Mouse (Mus musculus) limb, embryonic 10.5 days (tissue): ENCODE results near the gene Ddx39. TPM values are rescaled to one million over a fixed set of nuclear protein-coding genes. Genes with fewer than 3 reads are reported as not detected.
A peak's percentile ranks its signal among the peaks of the same experiment; 100 is the strongest.

Experiments used
- DNase-seq: peaks from one replicate; pipeline ENCODE4 v3.0.0-alpha.2; 2017; ENCODE audit warnings: low spot score
- H3K27ac ChIP-seq: fragments of 300-500 bp; sonication (generic); 2 replicates; pipeline ENCODE4 v1.5.1; 2016; ENCODE audit warnings: mild to moderate bottlenecking
- H3K27me3 ChIP-seq: fragments of 300-500 bp; sonication (generic); 2 replicates; pipeline ENCODE4 v1.6.1; 2016; ENCODE audit warnings: low read depth, mild to moderate bottlenecking; ENCODE audit not compliant: poor library complexity, severe bottlenecking
- H3K36me3 ChIP-seq: fragments of 300-500 bp; sonication (generic); 2 replicates; pipeline ENCODE4 v1.6.1; 2016; ENCODE audit warnings: mild to moderate bottlenecking, moderate library complexity
- H3K4me1 ChIP-seq: fragments of 300-500 bp; sonication (generic); 2 replicates; pipeline ENCODE4 v1.6.1; 2016
- H3K4me3 ChIP-seq: fragments of 300-500 bp; sonication (generic); 2 replicates; pipeline ENCODE4 v1.5.1; 2016; ENCODE audit warnings: mild to moderate bottlenecking, moderate library complexity
- H3K9me3 ChIP-seq: fragments of 300-500 bp; sonication (generic); replicated peaks from 2 replicates; pipeline ENCODE4 v1.6.1; 2016; ENCODE audit warnings: mild to moderate bottlenecking
- WGBS: fragments of 180-500 bp; shearing (Covaris S2); methylation state at CpG from one replicate; pipeline ENCODE4 v1.1.7; 2016; 5-methylcytosine and 5-hydroxymethylcytosine counted together
- polyA plus RNA-seq: library from polyadenylated mRNA; unstranded; fragments of >200 nt; fragmentation: Nextera tagmentation; extraction: Ambion mirVana; gene quantifications from 2 replicates; pipeline ENCODE4 v1.2.1, GENCODE M21; 2016

Ddx39 gene
- 295 and 349 TPM in 2 replicates for polyA plus RNA-seq

DNA sequence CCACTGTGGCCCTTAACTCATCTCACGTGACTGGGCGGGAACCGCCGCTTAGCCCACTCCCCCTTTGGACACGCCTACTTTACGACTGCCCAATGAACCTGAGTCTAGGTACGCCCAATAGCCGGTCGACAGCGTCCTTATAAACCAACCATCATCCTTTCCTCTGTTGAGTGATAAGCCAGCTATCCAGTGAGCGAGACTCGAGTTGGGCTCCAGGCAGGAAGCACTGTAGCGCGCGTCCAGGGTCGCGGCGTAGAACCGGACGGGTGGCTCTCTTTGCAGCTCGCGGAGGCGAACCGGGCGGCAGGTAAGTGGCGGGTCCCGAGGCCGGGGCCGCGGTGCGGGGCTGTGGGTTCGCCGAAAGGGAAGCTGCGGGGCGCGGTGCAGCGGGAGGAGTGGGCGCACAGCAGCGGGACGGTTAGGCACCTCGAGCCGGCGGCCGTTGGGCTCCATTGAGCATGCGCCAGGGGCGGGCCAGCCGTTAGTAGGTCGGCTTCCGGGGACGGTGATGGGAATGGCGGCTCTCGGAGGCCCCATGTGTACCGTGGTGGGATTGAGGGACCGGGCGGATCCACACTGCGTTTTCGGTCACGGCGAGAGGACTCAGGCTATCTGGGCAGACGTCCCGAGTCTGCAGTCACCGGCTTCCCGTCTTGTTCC is at the start of gene Ddx39:
Gene Ddx39 (plus strand): TSS at position 147 of the 660 bp plus-strand sequence.
- peak; percentile 92 for DNase-seq
- Histone ChIP-seq H3K36me3 (peaks cover 12% of the 10 kb centered on the region), H3K4me3 (peak within 1 kb of the TSS; percentile 97), H3K4me1 (peaks cover 17% of the 10 kb centered on the region), H3K9me3 (no peaks in the 10 kb centered on the region), H3K27ac (peak within 1 kb of the TSS; percentile 98), H3K27me3 (no peaks in the 10 kb centered on the region)
- under 1% methylated on average over 61 of the region's 63 CpGs for WGBS

DNA sequence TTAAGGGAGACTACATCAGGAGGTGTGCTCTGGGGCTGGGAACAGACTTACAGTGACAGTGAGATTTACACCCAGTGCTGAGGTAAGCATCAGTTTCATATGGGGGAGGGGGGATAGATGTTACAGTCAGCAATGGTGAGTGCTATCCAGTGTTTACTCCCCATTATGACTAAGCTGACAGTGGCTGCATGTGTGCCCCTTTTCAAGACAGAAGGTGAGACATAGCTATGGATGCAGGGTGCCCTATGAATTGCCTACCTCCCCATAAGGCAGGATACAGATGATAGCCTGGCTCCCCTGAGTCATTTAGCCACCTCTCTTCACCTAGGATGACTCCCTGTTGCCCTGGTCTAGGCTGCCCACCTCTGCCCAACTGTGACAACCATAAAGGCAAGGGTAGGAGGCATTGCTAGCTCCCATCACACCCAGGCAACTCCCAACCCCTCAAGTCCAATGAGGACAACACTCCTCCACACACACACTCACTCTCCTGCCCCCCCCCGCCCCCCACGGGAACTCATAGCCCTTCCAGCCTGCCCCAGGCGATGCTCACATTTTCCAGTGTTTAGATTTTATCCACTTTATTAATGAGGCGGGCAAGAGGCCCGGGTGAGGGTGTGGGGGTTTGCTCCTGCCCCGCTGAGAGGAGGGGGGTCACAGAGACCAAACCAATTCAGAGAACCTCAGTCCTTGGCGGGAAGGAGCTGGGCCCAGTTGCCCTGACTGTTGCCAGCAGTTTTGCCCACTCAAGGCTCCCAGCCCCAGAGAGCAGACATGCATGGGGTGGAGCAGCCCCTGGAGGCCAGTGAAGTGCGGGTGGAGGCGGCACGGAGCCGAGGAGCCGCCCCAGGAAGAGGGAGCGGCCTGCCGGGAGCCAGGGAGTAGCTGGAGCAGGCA is 48.8 kb upstream of the Ddx39 start, which contains the start of gene Ptger1:
Gene Ptger1 (plus strand): TSS at position 710 of the 897 bp plus-strand sequence.
- 43% methylated on average over 14 of the region's 14 CpGs for WGBS
- DNase-seq: no peak

DNA sequence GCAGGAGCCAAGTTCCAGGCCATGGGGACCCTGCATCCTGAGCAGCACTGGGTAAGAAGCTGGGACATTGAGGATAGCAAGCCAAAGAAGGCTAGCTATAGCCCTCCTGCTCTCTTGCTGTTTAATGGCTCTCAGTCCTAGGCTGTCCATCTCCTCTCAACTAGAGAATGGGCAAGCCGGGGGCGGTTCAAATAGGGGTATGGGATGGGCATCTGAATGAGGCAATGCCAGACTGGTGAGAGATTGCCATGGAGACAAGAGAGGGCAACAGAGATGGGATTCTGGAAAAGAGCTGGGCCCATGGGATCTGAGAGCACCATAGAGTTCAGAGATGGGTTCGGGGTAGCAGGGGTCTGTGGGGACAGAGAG is 48.1 kb upstream of the Ddx39 start:
- H3K36me3 ChIP-seq: peaks cover 59% of the 10 kb centered on the region
- H3K27me3 ChIP-seq: peaks cover 24% of the 10 kb centered on the region
- H3K4me3 ChIP-seq: no peak overlapping the region
- H3K27ac ChIP-seq: 0 out of 2 replicates have a peak overlapping the region, but pooled peaks have one; percentile 7
- H3K9me3 ChIP-seq: no peaks in the 10 kb centered on the region
- DNase-seq: no peak
- 91% methylated on average over 3 of the region's 3 CpGs for WGBS
- peaks cover 42% of the 10 kb centered on the region for H3K4me1 ChIP-seq

More for the DNA sequence above, 48.8 kb upstream of the Ddx39 start, which contains the start of gene Ptger1:
- Histone ChIP-seq H3K4me1 (peaks cover 49% of the 10 kb centered on the region), H3K36me3 (peaks cover 53% of the 10 kb centered on the region), H3K27ac (0 out of 2 replicates have a peak within 1 kb of the TSS, but pooled peaks have one; percentile 7), H3K27me3 (peaks cover 24% of the 10 kb centered on the region), H3K4me3 (no peak within 1 kb of the TSS), H3K9me3 (no peaks in the 10 kb centered on the region)

DNA sequence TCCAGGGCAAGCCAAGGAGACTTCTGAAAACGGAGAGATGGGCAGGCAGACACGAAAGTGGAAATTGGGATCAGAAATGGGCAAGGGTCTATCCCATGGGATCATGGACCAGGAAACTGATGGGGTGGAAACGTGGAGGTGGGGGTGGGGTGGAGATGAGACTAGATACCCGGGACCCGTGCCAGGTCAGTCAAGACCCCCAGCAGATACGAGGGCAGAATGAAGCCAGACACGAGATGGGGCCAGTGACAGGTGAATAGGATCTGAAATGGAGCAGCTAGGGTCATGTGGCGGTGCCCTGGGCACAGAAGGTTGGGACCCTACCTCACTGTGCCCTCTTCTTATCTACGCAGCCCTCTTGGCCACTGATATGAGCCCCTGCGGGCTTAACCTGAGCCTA is 47.5 kb upstream of the Ddx39 start:
- Histone ChIP-seq H3K4me3 (peak overlapping the region; percentile 53; the same call in 1 of the 2 replicates), H3K4me1 (peaks cover 36% of the 10 kb centered on the region), H3K27me3 (peaks cover 24% of the 10 kb centered on the region), H3K36me3 (peaks cover 65% of the 10 kb centered on the region), H3K9me3 (no peaks in the 10 kb centered on the region), H3K27ac (peak overlapping the region; percentile 83)
- DNase-seq: no peak
- 81% methylated on average over 10 of the region's 10 CpGs for WGBS

DNA sequence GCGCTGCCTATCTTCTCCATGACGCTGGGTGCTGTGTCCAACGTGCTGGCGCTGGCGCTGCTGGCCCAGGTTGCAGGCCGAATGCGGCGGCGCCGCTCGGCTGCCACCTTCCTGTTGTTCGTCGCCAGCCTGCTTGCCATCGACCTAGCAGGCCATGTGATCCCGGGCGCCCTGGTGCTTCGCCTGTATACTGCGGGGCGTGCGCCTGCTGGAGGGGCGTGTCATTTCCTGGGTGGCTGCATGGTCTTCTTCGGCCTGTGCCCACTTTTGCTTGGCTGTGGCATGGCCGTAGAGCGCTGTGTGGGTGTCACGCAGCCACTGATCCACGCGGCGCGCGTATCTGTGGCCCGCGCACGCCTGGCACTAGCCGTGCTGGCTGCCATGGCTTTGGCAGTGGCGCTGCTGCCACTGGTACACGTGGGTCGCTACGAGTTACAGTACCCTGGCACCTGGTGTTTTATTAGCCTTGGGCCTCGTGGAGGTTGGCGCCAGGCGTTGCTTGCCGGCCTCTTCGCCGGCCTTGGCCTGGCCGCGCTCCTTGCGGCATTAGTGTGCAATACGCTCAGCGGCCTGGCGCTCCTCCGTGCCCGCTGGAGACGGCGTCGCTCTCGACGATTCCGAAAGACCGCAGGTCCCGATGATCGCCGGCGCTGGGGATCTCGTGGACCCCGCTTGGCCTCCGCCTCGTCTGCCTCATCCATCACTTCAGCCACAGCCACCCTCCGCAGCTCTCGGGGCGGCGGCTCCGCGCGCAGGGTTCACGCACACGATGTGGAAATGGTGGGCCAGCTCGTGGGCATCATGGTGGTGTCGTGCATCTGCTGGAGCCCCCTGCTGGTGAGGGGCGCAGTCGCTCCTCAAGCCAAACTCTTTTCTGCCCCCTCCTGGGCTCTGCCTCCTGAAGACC is 46.7 kb upstream of the Ddx39 start:
- WGBS: 18% methylated on average over 80 of the region's 80 CpGs
- Histone ChIP-seq H3K27me3 (peaks cover 24% of the 10 kb centered on the region), H3K4me1 (peaks cover 33% of the 10 kb centered on the region), H3K36me3 (peaks cover 65% of the 10 kb centered on the region), H3K4me3 (peak overlapping the region; percentile 53), H3K9me3 (no peaks in the 10 kb centered on the region), H3K27ac (peak overlapping the region; percentile 83)
- DNase-seq: peak; percentile 87

DNA sequence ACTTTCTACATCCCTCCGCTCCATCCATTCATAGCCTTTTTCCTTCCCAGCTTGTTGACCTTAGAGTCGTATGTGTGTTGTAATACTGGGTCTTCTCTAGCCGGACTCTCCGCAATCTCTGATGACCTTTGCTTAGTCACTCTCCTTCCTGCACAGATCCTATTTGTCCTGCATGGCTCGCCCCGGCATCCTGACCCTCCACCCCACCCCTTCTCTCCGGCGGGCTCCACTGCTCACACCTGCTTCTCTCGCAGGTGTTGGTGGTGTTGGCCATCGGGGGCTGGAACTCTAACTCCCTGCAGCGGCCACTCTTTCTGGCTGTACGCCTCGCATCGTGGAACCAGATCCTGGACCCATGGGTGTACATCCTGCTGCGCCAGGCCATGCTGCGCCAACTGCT is 46.0 kb upstream of the Ddx39 start:
- peaks cover 66% of the 10 kb centered on the region for H3K36me3 ChIP-seq
- WGBS: 79% methylated on average over 16 of the region's 16 CpGs
- H3K9me3 ChIP-seq: no peaks in the 10 kb centered on the region
- peak overlapping the region; percentile 53; the same call in 1 of the 2 replicates for H3K4me3 ChIP-seq
- peaks cover 24% of the 10 kb centered on the region for H3K27me3 ChIP-seq
- DNase-seq: no peak
- H3K27ac ChIP-seq: 0 out of 2 replicates have a peak overlapping the region, but pooled peaks have one; percentile 20
- H3K4me1 ChIP-seq: peaks cover 33% of the 10 kb centered on the region

DNA sequence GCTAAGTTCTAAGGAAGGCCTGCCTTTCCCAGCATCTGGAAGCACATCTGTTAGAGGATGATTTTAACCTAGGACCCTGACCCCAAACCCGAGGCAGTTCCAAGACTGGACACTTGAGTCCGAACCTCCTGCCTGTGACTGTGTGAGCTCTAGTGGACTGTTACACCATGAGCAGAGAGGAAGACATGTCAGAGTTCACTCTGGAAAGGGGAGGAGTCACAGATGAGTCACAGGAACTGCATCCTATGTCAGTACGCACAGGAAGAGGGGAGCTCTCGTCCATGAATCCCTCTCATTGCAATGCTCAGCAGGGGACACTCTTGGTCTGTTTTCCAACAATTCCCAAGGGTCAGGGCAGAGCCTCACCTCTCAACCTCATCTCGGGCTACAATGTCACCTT is 42.0 kb upstream of the Ddx39 start:
- no peaks in the 10 kb centered on the region for H3K9me3 ChIP-seq
- H3K27me3 ChIP-seq: peaks cover 4% of the 10 kb centered on the region
- H3K36me3 ChIP-seq: peaks cover 94% of the 10 kb centered on the region
- 0 out of 2 replicates have a peak overlapping the region, but pooled peaks have one; percentile 6 for H3K27ac ChIP-seq
- H3K4me3 ChIP-seq: no peak overlapping the region
- H3K4me1 ChIP-seq: peaks cover 23% of the 10 kb centered on the region
- DNase-seq: no peak
- WGBS: 69% methylated on average over 5 of the region's 5 CpGs

DNA sequence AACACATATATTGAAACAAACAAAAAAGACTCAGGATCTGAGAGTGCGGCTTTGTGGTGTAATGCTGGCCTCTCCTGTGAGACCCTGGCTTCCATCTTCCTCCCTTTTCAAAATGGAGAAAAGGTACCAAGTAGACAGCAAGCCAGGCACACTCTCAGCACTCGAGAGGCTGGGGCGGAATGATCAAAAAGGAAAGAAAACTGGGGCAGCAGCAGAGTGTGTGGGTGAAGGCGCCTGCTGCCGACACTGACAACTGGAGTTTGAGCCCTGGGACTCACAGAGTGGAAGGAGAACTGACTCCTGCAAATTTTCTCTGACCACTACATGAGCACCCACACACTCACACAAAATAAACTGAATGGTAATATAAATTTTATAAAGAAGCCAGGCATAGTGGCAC is 40.5 kb upstream of the Ddx39 start:
- no peak overlapping the region for H3K27ac ChIP-seq
- peaks cover 12% of the 10 kb centered on the region for H3K4me1 ChIP-seq
- no peaks in the 10 kb centered on the region for H3K9me3 ChIP-seq
- H3K36me3 ChIP-seq: peaks cover 97% of the 10 kb centered on the region
- no peaks in the 10 kb centered on the region for H3K27me3 ChIP-seq
- no peak overlapping the region for H3K4me3 ChIP-seq
- DNase-seq: no peak
- 82% methylated on average over 5 of the region's 5 CpGs for WGBS

DNA sequence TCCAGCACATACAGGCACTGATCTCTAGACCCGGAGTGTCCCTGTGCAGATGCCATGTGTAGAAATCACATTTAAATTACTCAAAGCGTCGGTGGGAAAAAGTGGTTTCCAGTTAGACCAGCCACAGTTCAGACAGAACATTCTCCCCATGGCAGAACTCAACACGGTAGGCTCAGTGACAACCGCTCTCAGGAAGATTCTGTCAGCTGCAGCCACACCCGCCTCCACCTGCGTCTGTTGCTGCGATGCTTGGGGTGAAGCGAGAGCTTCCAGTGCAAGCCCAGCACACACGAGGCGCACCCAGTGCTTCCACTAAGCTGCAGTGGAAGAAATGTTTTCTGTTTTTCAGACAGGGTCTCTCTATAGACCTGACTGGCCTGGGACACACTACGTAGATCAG is 35.1 kb upstream of the Ddx39 start:
- H3K9me3 ChIP-seq: no peaks in the 10 kb centered on the region
- no peaks in the 10 kb centered on the region for H3K27me3 ChIP-seq
- no peak overlapping the region for H3K4me3 ChIP-seq
- peaks cover 36% of the 10 kb centered on the region for H3K4me1 ChIP-seq
- H3K36me3 ChIP-seq: peaks cover 94% of the 10 kb centered on the region
- no peak overlapping the region for H3K27ac ChIP-seq
- 95% methylated on average over 12 of the region's 12 CpGs for whole genome bisulfite sequencing
- DNase-seq: no peak

DNA sequence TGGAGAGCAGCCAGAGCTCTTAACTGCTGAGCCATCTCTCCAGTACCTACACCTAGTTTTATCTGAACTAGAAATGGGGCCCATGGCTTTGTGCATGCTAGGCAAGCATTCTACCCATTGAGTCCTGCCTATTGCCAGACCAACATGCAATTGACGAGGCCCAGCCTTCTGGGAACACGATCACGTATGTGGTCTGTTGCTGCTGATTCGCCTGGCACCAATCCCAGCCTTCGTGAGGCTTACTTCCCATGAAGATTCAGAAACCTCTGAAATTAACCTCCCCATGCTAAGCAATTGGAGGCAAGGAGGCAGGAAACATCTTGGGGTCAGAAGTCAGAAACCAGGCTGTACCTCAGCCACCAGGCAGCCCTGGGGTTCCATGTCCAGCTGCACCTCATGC is 34.4 kb upstream of the Ddx39 start:
- DNase-seq: no peak
- Histone ChIP-seq H3K9me3 (no peaks in the 10 kb centered on the region), H3K27ac (peak overlapping the region; percentile 89), H3K4me3 (peak overlapping the region; percentile 14; the same call in 1 of the 2 replicates), H3K27me3 (no peaks in the 10 kb centered on the region), H3K36me3 (peaks cover 94% of the 10 kb centered on the region), H3K4me1 (peaks cover 36% of the 10 kb centered on the region)
- 87% methylated on average over 5 of the region's 5 CpGs for WGBS

DNA sequence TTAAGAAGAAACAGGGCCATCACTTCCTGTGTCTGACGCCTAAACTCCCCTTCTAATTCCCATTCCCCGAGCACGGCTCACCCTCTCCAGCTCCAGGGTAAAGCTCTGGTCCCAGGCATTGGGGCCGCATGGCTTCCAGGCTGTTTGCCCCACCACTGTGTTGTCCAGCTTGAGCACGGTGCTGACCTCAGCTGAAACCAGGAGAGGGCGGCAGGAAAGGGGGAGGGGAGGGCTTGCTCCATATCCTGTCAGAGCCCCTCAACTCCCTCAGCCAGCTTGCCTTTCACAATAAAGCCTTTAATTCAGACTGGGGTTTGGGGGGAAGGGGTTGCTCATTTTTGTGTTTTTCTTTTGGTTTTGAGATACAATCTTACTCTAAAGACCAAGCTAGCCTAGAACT is 33.9 kb upstream of the Ddx39 start:
- Histone ChIP-seq H3K36me3 (peaks cover 95% of the 10 kb centered on the region), H3K4me3 (peak overlapping the region; percentile 14; the same call in 1 of the 2 replicates)

DNA sequence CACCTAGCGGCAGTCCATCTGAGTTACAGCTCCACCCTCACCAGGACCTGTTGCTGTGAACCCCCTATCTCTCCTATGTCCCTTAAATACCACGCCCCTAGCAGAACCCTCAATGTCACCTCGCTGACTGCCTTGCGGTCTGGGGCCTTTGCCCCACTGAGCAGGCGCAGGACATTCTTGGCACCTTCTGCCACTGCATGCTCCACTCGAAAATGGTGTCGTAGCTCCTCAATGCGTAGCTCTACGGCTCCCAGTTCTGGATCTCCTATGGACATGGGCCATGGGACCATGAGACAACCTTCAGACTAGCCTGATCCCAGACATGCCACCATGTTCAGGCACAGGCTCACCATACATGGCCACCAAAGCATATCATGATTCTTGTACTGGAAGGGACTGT is 30.5 kb upstream of the Ddx39 start:
- Histone ChIP-seq H3K9me3 (no peaks in the 10 kb centered on the region), H3K4me3 (no peak overlapping the region), H3K27ac (0 out of 2 replicates have a peak overlapping the region, but pooled peaks have one; percentile 11), H3K4me1 (peaks cover 34% of the 10 kb centered on the region), H3K36me3 (peaks cover 86% of the 10 kb centered on the region), H3K27me3 (no peaks in the 10 kb centered on the region)
- no peak for DNase-seq
- 91% methylated on average over 9 of the region's 9 CpGs for WGBS

More for the DNA sequence above, 33.9 kb upstream of the Ddx39 start:
- Histone ChIP-seq H3K4me1 (peaks cover 36% of the 10 kb centered on the region), H3K9me3 (no peaks in the 10 kb centered on the region), H3K27me3 (no peaks in the 10 kb centered on the region), H3K27ac (peak overlapping the region; percentile 89)
- DNase-seq: peak; percentile 66
- WGBS: 8% methylated on average over 6 of the region's 6 CpGs
